Mouse (Mus musculus) adipocyte (in vitro differentiated cells): ENCODE measurements around the gene Ddr2.
A peak's percentile ranks its signal among the peaks of the same experiment; 100 is the strongest.
"Not testable (repeated sequence)": the region's sequence is repeated elsewhere in the genome, so short reads cannot be mapped to it uniquely, and the experiment has no call there.

ENCODE experiments used
- DNase-seq: peaks from one replicate; pipeline ENCODE4 v3.0.0-alpha.2; 2016; ENCODE audit warnings: low spot score

Ddr2 gene

DNA sequence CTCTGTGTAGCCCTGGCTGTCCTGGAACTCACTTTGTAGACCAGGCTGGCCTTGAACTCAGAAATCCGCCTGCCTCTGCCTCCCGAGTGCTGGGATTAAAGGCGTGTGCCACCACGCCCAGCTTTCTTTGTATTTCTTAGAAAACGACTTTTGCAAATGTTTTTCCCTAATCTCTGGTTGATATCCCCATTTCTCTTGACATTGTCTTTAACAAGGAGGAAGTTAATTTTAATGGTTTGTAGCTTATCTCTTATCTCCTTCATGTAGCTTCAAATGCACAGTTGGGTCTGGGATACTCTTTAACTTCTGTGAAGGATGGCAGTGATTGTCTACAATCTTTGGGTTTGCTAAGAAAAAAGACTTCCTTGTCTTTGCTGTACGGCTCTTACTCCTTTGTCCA lies 7.7 kb downstream of the Ddr2 start:
- not testable (repeated sequence) for DNase-seq

GRCm38 (mm10) chr1:170086631-170087030 lies 23.9 kb downstream of the Ddr2 start:
- DNase-seq: no peak

- no peak for DNase-seq
Observed at GRCm38 (mm10) chr1:170084151-170084796, 26.3 kb downstream of the Ddr2 start.

- DNase-seq: no peak
Observed at GRCm38 (mm10) chr1:170080907-170081306, 29.7 kb downstream of the Ddr2 start.

DNA sequence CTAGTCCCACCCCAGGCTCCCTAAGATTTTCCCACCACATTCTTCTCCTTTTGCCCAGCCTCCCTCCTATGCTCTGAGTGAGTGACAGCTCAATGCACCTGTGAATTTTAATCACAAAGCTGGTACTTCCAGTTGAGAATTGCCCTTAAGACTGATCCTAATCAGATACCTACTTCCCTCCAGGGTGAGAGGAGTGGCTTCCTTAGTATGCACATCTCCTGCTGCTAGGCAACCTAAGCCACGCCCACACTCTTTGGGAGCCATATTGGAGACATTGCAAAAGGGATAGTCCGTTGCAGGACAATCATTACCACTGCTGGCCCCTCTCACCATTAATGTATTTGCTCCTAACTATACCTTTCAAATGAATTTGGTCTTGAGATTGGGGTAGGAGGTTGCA lies 31.1 kb downstream of the Ddr2 start:
- no peak for DNase-seq

DNA sequence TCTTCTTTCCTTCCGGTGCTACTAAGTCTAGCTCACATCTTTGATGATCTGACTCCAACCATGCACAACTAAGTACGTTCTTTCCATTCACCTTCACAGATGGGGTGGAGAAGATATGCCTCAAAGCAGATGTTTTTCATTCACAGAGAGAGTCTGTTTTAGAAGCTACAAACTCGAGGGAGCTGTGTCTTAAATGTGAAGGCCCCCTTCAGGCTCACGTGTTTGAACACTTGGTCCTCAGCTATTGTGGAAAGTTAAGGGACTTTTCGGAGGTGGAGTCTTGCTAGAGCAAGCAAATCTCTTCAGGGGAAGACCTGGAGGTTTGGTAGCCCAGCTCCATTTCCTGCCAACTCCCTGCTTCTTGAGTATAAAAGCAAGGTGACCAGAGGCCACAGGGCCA lies 34.2 kb downstream of the Ddr2 start:
- DNase-seq: no peak

GRCm38 (mm10) chr1:170073768-170074167 lies 36.8 kb downstream of the Ddr2 start:
- no peak for DNase-seq

DNA sequence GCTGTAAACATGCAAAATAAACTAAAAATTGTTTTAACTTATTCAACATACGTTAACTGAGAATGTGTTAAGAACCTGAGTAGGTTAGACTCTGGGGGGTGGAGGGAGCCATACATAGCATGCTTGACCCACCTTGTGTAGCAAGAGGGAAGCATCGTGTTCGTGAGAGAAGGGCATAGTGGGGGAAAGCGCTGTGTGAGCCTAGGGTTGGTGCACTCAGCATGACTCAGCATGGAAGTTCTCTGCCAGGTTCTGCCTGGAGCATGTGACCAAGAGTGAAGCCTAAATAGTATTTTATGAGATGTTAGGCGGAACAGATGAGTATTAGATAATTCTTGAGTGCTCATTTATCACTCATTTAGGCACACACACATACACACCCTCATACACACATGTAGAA lies 41.4 kb downstream of the Ddr2 start:
- DNase-seq: no peak

- DNase-seq: no peak
Observed at GRCm38 (mm10) chr1:170065931-170066330, 44.6 kb downstream of the Ddr2 start.

DNA sequence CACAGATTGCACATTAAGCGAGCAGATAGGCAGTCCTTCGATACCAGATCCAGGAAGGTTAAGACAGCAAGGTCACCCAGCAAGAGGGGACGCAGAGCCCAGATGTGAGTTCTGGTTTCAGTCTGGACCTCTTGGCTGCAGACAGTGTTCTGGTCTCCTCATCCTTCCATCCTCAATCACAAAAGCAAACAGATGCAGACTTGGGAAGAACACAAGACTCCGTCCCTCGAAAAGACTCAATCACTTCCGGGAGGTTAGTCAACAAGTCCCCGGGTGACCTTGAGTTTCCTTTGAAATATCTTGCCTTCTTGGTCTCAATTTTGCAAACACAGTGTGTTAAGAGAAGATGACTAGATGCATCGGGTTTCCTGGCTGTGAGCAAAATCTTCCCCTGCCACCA lies 45.6 kb downstream of the Ddr2 start:
- DNase-seq: no peak

DNA sequence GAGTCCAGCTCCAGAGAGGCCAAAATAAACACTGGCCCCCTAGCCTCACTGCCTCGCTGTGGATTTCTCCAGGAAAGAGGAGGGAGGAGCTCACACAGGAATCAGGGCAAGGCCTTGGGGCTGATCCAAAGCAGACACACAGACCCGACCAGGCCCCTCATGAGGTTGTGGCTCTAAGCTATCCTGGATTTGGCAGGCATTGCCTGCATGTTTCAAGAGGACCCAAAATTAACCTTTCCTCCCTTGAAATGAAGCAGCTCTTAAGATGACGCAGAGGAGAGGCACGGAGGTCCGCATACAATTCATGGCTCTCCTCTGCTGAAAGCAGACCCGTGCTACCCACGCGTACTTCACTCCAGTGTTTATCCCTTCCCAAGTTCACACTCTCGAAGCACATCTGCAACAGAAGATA lies 46.5 kb downstream of the Ddr2 start:
- DNase-seq: peak; percentile 61

DNA sequence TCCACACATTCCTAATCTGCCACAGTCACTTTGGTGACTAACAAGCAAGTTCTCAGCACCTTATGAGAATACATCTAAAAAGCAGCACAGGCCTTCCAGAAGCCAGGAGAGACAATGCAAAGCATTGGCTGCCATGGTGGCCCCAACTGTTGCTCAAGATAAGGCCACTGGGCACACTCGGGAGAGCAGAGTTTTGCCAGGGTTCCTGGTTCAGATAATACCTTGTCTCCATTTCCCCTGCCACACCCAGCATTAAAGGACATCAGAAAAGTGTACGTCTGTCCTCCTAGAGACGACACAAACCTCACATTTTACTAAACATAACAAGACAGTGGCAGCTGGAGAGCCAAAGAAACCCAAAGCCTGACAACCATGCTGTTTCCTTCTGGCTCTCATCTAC lies 50.3 kb downstream of the Ddr2 start:
- no peak for DNase-seq

DNA sequence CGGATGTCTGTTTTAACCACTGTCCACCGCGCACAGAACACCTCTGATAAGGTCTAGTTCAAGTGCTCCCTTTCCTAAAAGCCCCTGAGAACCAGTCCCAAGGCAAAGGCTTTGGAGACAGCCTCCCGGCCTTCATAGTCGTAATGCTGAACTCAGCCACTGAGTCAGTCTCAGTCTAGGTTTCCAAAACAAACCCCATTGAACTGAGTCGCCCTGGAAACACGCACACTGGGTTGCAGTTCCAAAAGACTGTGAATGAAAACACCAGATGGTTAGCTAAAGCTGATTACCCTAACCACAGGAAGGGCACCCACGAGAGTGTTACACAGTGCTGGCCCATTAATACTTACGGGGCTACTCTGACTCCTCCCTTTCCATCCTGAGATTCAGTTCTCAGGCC lies 51.2 kb downstream of the Ddr2 start:
- DNase-seq: no peak

DNA sequence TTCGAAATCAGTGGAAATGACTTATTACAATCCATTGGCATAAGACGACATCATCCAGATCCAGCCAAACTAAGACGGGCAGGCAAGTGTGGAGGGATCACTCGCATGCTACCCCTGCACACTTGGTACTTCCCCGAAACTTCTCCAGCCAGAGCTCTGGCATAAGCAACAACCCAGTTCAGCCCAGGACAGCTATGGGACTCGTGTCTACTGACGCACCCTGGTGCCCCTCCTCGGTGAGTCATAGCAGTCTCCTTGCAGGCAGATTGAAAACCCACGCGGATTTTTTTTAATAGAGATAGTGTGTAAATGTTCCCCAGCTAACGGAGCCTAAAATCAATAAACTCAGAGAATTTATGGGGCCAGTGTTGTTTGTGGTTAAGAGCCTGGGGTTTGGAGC lies 52.5 kb downstream of the Ddr2 start:
- peak; percentile 84 for DNase-seq

DNA sequence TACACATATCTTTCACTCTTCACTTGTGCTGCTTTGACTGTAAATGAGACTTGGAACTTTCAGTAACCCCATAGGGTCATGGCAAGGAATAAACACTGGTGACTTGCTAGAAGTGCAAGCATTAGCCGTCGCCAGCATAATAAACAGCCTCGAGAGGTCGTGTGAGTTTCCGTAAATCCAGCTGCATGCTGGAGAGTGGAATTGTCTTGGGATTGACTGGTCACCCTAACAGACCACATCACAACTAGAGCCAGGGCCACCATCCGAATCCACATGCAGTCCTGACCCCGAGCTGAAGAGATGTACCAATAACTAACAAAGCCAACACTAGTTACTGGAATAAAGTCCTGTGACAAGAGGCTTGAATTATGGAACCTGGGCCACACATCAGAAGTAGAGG lies 53.0 kb downstream of the Ddr2 start:
- DNase-seq: no peak

GRCm38 (mm10) chr1:170056921-170057320 lies 53.6 kb downstream of the Ddr2 start:
- no peak for DNase-seq

DNA sequence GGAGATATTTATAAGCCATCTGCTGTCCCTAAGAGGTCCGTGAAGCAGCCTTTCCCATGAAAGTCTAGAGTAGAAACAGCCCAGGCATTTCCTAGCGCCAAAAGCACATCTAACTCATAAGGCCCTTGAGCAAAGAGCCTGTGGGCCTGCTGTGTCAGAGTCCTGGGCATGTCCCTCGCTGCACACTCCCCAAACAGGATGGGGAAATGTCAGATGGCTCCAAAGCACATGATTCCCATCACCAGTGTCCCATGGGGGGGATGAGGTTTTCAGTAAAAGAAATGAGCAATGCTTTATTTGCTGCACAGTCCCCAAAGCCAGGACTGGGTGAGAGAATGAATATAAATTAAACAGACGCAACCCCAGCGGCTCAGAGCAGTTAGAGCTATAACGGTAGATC lies 54.3 kb downstream of the Ddr2 start:
- DNase-seq: peak; percentile 46

GRCm38 (mm10) chr1:170052469-170053065 lies 58.0 kb downstream of the Ddr2 start:
- no peak for DNase-seq

- DNase-seq: peak; percentile 21
Observed at GRCm38 (mm10) chr1:170051631-170052177, 58.9 kb downstream of the Ddr2 start.

DNA sequence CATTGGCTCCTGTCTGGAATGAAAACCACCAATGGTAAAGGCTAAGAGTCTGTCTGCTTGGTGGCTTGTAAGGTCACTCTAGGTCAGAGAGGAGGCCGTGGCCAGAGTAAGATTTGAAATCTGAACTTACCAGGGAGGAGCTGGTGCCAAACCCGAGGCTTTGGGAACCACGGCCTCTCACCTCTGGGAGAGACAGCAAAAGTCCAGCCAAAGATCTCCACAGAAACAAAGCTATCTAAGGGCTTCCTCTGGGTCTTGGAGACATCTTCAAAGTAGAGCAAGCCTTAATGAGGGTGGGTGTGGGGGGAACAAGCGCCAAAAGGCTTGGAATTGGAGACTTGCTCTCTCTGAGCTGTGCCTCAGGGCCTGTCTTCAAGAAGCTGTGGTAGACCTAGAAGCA lies 62.1 kb downstream of the Ddr2 start:
- DNase-seq: peak; percentile 52

- DNase-seq: no peak
Observed at GRCm38 (mm10) chr1:170044726-170045471, 65.7 kb downstream of the Ddr2 start.

DNA sequence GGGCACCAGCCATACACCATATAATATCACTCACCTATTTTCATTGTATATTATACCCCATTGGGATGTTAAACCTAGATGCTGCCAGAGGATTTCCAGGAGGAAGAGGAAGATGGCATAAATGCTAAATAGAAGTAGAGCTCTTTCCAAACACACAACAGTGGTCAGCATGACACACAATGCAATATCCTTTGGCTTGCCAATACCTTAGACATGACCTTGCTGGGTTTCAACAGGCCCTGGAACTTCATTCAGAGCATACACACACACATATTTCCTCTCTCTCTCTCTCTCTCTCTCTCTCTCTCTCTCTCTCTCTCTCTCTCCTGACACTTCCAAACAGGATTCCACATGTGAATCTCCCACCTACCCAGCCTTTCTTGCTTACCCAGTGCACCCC lies 66.8 kb downstream of the Ddr2 start:
- no peak for DNase-seq

DNA sequence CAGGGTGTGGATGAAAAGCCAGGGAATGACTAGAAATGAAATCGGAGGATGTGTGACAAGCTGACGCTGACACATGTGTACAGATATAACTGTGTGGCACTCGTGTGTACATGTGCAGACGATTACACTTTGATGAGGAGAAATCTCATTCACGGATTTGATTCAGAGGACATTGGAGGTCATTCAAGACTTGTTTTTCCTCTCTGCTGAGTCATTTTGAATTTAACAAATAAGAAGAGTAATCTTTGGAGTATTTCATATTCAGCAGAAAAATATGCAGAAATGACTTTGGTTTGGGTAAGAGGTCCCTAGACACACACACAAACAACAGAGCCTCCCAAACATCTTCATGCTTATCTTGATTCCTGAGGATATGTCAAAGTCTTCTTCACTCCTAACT lies 67.6 kb downstream of the Ddr2 start:
- DNase-seq: no peak
